Mouse (Mus musculus): ENCODE measurements around the gene Nwd2.

DNA sequence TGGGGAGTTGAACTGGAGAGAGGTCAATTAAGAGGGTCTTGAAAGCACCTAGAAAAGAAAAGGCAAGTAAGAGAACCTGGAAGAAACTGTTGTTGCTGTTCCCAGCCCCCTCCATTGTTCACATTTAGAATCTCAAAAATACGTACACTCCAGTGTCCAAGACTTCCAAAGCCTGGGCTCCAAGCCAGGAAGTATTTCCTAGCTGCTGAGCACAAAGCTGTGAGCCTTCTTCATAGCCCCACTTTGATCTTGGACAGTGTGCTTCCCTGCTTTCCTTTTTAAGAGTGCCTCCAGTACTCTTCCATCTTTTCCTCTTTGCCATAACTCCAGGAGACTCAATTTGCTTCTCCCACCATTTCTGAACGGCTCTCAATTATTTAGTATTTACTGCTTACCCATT is 14.3 kb upstream of the Nwd2 start:
- TF ChIP-seq POLR2A (IDR thresholded peaks at IDR 0.05; ENCODE audit: low read depth, low read length) (no peak), CTCF (IDR thresholded peaks at IDR 0.05; ENCODE audit: extremely low read depth, insufficient read depth, insufficient read length, insufficient replicate concordance) (no peak)

Data from spleen, adult 2 months (tissue).